Mouse (Mus musculus): ENCODE data around the gene Fam129a. TPM values are rescaled to one million over a fixed set of nuclear protein-coding genes. Genes with fewer than 3 reads are reported as not detected.
"Not testable (repeated sequence)": the region's sequence is repeated elsewhere in the genome, so short reads cannot be mapped to it uniquely, and the experiment has no call there.

Gene Fam129a
- polyA plus RNA-seq, 1 experiment from 2014 or later = 5.7 TPM

DNA sequence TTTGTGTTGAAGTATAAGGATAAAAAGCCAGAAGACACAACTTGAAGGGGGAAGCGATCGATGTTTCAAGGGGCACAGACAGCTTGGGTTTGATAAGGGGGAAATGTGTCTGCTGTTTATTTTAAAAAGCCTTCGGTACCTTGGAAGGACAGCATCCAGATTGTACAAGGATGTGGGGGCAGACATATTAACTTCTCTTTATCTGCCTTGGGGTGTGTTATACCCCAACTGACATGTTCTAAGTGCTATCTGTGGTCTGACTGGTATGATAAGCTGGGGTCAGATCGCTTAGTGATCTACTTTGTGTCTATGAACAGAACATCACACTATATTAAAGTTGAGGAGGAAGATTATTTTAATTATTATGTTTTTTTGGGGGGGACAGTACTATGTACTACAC, 157.2 kb downstream of the Fam129a start:
- no peaks in the 10 kb centered on the region for H3K9me3 ChIP-seq
- H3K27ac ChIP-seq = no peak overlapping the region
- no peak overlapping the region for H3K9ac ChIP-seq
- ATAC-seq (ENCODE audit: insufficient number of reproducible peaks, insufficient read depth, low FRiP score, low TSS enrichment) = no peak
- no peak overlapping the region for H3K4me2 ChIP-seq (replicated peaks)
- 78% methylated on average over 4 of the region's 4 CpGs for WGBS
- no peak overlapping the region for H3K4me3 ChIP-seq
- no peaks in the 10 kb centered on the region for H3K27me3 ChIP-seq
- no peaks in the 10 kb centered on the region for H3K4me1 ChIP-seq
- H3K36me3 ChIP-seq = no peaks in the 10 kb centered on the region

GRCm38 (mm10) chr1:151737146-151737545, 166.2 kb downstream of the Fam129a start:
- Histone ChIP-seq H3K36me3 (no peaks in the 10 kb centered on the region), H3K4me3 (no peak overlapping the region), H3K4me1 (no peaks in the 10 kb centered on the region), H3K9ac (no peak overlapping the region), H3K27me3 (no peaks in the 10 kb centered on the region), H3K4me2 (replicated peaks) (no peak overlapping the region), H3K9me3 (no peaks in the 10 kb centered on the region), H3K27ac (no peak overlapping the region)
- WGBS = 86% methylated on average over 2 of the region's 2 CpGs
- no peak for ATAC-seq (ENCODE audit: insufficient number of reproducible peaks, insufficient read depth, low FRiP score, low TSS enrichment)

DNA sequence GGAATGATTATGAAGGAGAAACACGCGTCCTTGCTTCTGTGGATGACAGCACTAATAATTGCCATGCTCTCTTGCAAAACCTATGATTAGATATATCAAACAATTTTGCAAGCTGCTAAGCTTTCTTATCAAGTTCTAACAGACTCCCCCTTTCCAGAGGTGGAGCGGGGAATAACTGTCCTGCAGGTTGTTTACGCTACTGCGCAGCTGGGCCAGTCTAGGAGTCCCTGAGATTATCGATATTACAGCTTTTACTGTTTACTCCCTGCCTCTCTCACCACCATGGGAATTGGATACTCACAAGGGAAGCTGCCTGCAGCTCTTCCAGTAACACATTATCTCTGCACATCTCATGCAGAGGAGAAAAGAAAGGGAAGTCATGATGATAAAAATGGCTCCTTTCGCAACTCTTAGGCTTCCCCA, 170.2 kb downstream of the Fam129a start:
- no peaks in the 10 kb centered on the region for H3K27me3 ChIP-seq
- no peak for ATAC-seq (ENCODE audit: insufficient number of reproducible peaks, insufficient read depth, low FRiP score, low TSS enrichment)

DNA sequence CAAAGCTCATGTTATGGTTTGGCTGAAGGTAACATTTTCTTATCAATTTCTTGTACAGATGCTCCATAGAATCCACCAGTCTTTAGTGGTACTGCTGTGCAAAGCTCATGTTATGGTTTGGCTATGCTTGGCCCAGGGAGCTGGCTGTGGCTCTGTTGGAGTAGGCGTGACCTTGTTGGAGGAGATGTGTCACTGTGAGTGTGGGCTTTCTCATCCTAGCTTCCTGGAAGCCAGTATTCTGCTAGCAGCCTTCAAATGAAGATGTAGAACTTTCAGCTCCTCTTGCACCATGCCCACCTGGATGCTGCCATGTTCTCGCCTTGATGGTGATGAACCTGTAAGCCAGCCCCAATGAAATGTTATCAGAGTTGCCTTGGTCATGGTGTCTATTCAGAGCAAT, 178.9 kb downstream of the Fam129a start:
- not testable (repeated sequence) for H3K36me3 ChIP-seq, H3K9ac ChIP-seq
- 96% methylated on average over 2 of the region's 2 CpGs for WGBS

More for the DNA sequence above, 170.2 kb downstream of the Fam129a start:
- H3K36me3 ChIP-seq = no peaks in the 10 kb centered on the region
- no peaks in the 10 kb centered on the region for H3K9me3 ChIP-seq
- H3K27ac ChIP-seq = no peak overlapping the region
- WGBS = 88% methylated on average over 7 of the region's 7 CpGs
- no peak overlapping the region for H3K4me3 ChIP-seq
- no peaks in the 10 kb centered on the region for H3K4me1 ChIP-seq
- no peak overlapping the region for H3K4me2 ChIP-seq (replicated peaks)
- no peak overlapping the region for H3K9ac ChIP-seq

GRCm38 (mm10) chr1:151752946-151753345, 182.0 kb downstream of the Fam129a start:
- no peak for ATAC-seq (ENCODE audit: insufficient number of reproducible peaks, insufficient read depth, low FRiP score, low TSS enrichment)
- Histone ChIP-seq H3K4me2 (replicated peaks) (no peak overlapping the region), H3K4me1 (peaks cover 15% of the 10 kb centered on the region), H3K27me3 (no peaks in the 10 kb centered on the region), H3K4me3 (no peak overlapping the region), H3K9me3 (no peaks in the 10 kb centered on the region), H3K9ac (no peak overlapping the region), H3K36me3 (no peaks in the 10 kb centered on the region), H3K27ac (no peak overlapping the region)
- WGBS = 58% methylated on average over 4 of the region's 4 CpGs

More for the DNA sequence above, 178.9 kb downstream of the Fam129a start:
- not testable (repeated sequence) for H3K4me3 ChIP-seq; H3K9me3 ChIP-seq; H3K27me3 ChIP-seq; H3K27ac ChIP-seq; H3K4me2 ChIP-seq (replicated peaks); ATAC-seq (ENCODE audit: insufficient number of reproducible peaks, insufficient read depth, low FRiP score, low TSS enrichment); H3K4me1 ChIP-seq

DNA sequence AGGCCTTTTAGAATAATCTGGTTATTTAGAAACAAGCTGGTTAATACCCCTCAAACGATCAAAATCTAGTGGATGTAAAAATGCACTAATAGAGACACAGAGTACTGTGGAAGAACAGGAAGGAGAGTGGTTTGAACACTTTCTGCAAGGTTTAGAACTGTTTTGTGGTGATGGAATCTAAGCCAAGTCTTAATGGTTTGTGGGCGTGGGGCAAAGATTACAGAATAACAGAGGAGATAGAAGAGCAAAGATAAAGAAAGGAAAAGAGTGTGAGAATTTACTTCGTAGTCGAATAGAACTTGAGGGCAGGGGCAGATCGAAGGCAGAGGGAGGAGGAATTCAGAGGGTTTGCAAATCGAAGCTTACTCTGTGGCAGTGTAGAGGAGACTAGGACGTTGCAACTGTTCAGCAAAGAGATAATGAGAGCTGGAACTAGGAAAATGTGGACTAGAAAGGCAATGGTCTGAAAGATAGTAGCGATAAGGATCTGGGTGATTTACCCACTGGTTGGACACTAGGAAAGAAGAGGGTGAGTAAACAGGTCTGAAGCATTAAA, 182.5 kb downstream of the Fam129a start:
- no peak overlapping the region for H3K9ac ChIP-seq
- H3K27ac ChIP-seq = no peak overlapping the region
- H3K4me3 ChIP-seq = no peak overlapping the region
- 80% methylated on average over 8 of the region's 8 CpGs for whole genome bisulfite sequencing
- H3K4me1 ChIP-seq = peaks cover 15% of the 10 kb centered on the region
- no peak for ATAC-seq (ENCODE audit: insufficient number of reproducible peaks, insufficient read depth, low FRiP score, low TSS enrichment)
- no peaks in the 10 kb centered on the region for H3K9me3 ChIP-seq
- H3K27me3 ChIP-seq = no peaks in the 10 kb centered on the region
- no peak overlapping the region for H3K4me2 ChIP-seq (replicated peaks)
- no peaks in the 10 kb centered on the region for H3K36me3 ChIP-seq

DNA sequence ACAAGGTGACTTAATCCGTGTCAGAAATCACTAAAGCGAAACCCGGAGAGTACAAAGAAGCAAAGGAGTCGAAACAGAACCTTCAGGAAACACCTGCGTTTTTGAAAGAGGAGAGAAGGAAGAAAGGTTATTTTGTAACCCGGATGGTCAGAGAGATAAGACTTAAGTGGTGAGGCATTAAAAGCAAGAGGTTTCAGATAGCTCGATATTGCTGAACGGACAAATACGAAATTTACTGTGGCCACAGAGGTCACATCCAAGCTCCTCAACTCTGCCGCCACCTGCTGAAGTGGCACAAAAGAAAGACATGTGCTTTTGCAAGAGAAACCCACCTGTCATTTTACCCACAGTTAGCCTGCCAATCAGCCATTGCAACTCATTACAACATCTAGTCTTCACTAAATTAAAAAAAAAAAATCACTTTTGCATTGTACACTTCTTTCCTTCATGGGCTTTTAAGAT, 183.1 kb downstream of the Fam129a start:
- no peaks in the 10 kb centered on the region for H3K9me3 ChIP-seq
- no peaks in the 10 kb centered on the region for H3K36me3 ChIP-seq
- peak overlapping the region; percentile 98 for H3K4me2 ChIP-seq (replicated peaks)
- no peaks in the 10 kb centered on the region for H3K27me3 ChIP-seq
- WGBS = 69% methylated on average over 10 of the region's 10 CpGs
- no peak overlapping the region for H3K9ac ChIP-seq
- H3K4me3 ChIP-seq = peak overlapping the region; percentile 99; the same call in 1 of the 2 replicates
- no peak for ATAC-seq (ENCODE audit: insufficient number of reproducible peaks, insufficient read depth, low FRiP score, low TSS enrichment)
- H3K27ac ChIP-seq = no peak overlapping the region
- peaks cover 15% of the 10 kb centered on the region for H3K4me1 ChIP-seq

GRCm38 (mm10) chr1:151754881-151755659, 184.1 kb downstream of the Fam129a start, which contains the start of gene Edem3:
Gene Edem3, plus strand, starts transcription at chr1:151755371.
- WGBS = under 1% methylated on average over 64 of the region's 64 CpGs

DNA sequence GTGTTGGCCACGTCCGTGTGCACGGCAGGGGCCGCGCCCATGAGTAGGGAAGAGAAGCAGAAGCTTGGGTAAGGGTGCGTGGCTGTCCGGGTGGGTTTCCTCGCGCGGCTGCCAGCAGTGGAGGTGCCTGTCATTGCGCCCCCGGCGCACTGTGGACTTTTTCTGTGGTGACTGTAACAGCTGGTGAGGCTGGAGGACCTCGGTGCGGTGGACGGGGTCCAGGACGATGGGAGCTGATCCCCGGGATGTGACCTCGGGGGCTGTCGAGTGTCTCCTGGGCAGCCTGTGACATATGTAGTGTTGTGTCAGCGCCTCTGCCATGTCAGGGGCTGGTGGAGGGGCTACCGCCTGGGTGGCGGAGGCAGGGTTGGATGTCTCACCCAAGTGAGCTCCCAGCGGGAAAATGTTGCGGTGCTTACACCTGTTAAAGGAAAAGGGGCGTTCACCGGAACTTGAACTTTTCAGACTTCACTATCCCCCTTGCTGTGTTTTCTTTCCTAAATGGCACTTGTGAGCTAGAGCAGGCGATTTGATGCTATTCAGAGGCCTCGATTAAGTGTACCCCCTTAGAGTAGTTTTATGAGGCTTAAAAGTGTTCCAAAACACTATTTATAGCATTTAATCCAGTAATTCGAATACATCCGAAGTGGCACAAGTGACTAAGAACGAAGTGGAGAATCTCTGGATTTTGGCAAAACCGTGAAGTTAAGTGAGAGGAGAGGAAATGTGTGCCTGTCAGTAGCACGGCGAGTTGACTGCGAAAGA, 184.9 kb downstream of the Fam129a start:
- peak; percentile 11; the same call in 1 of the 2 replicates for ATAC-seq (ENCODE audit: insufficient number of reproducible peaks, insufficient read depth, low FRiP score, low TSS enrichment)
- H3K27ac ChIP-seq = peak overlapping the region; percentile 77

More at GRCm38 (mm10) chr1:151754881-151755659, 184.1 kb downstream of the Fam129a start, which contains the start of gene Edem3:
- peak; percentile 100 for ATAC-seq (ENCODE audit: insufficient number of reproducible peaks, insufficient read depth, low FRiP score, low TSS enrichment)
- H3K4me1 ChIP-seq = peaks cover 15% of the 10 kb centered on the region
- H3K9ac ChIP-seq = peak within 1 kb of the TSS; percentile 78
- peak within 1 kb of the TSS; percentile 98 for H3K4me2 ChIP-seq (replicated peaks)
- no peaks in the 10 kb centered on the region for H3K36me3 ChIP-seq
- H3K9me3 ChIP-seq = no peaks in the 10 kb centered on the region
- H3K4me3 ChIP-seq = peak within 1 kb of the TSS; percentile 99
- no peaks in the 10 kb centered on the region for H3K27me3 ChIP-seq
- peak within 1 kb of the TSS; percentile 77 for H3K27ac ChIP-seq

GRCm38 (mm10) chr1:151756425-151756728, 185.4 kb downstream of the Fam129a start:
- Histone ChIP-seq H3K27me3 (no peaks in the 10 kb centered on the region), H3K36me3 (0 out of 2 replicates have a peak, but pooled peaks cover 3% of the 10 kb centered on the region), H3K4me2 (replicated peaks) (peak overlapping the region; percentile 98), H3K9me3 (no peaks in the 10 kb centered on the region), H3K9ac (no peak overlapping the region), H3K27ac (no peak overlapping the region), H3K4me1 (peaks cover 15% of the 10 kb centered on the region), H3K4me3 (peak overlapping the region; percentile 99)
- no peak for ATAC-seq (ENCODE audit: insufficient number of reproducible peaks, insufficient read depth, low FRiP score, low TSS enrichment)
- WGBS = 35% methylated on average over 1 of the region's 1 CpGs

More for the DNA sequence above, 184.9 kb downstream of the Fam129a start:
- H3K9ac ChIP-seq = peak overlapping the region; percentile 78
- H3K4me3 ChIP-seq = peak overlapping the region; percentile 99
- WGBS = 7% methylated on average over 36 of the region's 36 CpGs
- no peaks in the 10 kb centered on the region for H3K9me3 ChIP-seq
- H3K4me2 ChIP-seq (replicated peaks) = peak overlapping the region; percentile 98
- H3K36me3 ChIP-seq = no peaks in the 10 kb centered on the region
- H3K27me3 ChIP-seq = no peaks in the 10 kb centered on the region
- peaks cover 15% of the 10 kb centered on the region for H3K4me1 ChIP-seq

DNA sequence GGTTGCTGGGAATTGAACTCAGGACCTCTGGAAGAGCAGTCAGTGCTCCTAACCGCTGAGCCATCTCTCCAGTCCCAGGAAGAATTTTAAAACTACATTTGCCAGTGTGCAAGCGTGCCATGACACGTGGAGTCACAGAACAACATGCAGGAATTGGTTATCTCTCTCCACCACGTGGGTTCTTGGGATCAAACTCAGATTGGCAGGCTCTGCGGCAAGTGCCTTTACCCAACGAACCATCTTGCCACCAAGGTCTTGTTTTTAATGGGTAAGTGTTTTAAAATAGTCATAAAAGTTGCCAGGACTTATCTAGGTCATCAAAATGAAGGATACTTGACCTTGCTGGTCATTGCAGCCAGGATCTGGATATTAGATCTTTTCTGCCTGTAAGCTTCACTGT, 187.3 kb downstream of the Fam129a start:
- H3K27me3 ChIP-seq = no peaks in the 10 kb centered on the region
- ATAC-seq (ENCODE audit: insufficient number of reproducible peaks, insufficient read depth, low FRiP score, low TSS enrichment) = no peak
- H3K36me3 ChIP-seq = 0 out of 2 replicates have a peak, but pooled peaks cover 4% of the 10 kb centered on the region
- H3K9me3 ChIP-seq = no peaks in the 10 kb centered on the region
- H3K4me1 ChIP-seq = peaks cover 20% of the 10 kb centered on the region
- H3K4me3 ChIP-seq = no peak overlapping the region
- WGBS = 91% methylated on average over 6 of the region's 6 CpGs
- no peak overlapping the region for H3K27ac ChIP-seq
- H3K4me2 ChIP-seq (replicated peaks) = no peak overlapping the region
- H3K9ac ChIP-seq = no peak overlapping the region

Data from embryonic facial prominence, embryonic 12.5 days (tissue).